Mouse (Mus musculus) C2C12 (cell line): ENCODE data around the gene Nectin2.

Experiments used
- CEBPB ChIP-seq: IDR thresholded peaks from one replicate; pipeline ENCODE4 v1.6.1; 2011; ENCODE audit warnings: low read depth, mild to moderate bottlenecking, control low read depth, moderate library complexity
- CTCF ChIP-seq: IDR thresholded peaks from one replicate; pipeline ENCODE4 v1.5.1; 2011; ENCODE audit not compliant: control insufficient read depth, insufficient read depth, insufficient read length
- FOSL1 ChIP-seq: IDR thresholded peaks from one replicate; pipeline ENCODE4 v1.8.0; 2011; ENCODE audit warnings: mild to moderate bottlenecking, low read length; ENCODE audit not compliant: poor library complexity, insufficient read depth, severe bottlenecking
- MAX ChIP-seq: IDR thresholded peaks from one replicate; pipeline ENCODE4 v1.6.1; 2011; ENCODE audit warnings: mild to moderate bottlenecking, control low read depth
- MYOG ChIP-seq: IDR thresholded peaks from one replicate; pipeline ENCODE4 v1.6.1; 2011; ENCODE audit not compliant: control insufficient read depth, insufficient read length; ENCODE audit errors: extremely low read depth
- USF1 ChIP-seq: IDR thresholded peaks from one replicate; pipeline ENCODE4 v1.6.1; 2011; ENCODE audit warnings: low read depth, mild to moderate bottlenecking, control low read depth, moderate library complexity

DNA sequence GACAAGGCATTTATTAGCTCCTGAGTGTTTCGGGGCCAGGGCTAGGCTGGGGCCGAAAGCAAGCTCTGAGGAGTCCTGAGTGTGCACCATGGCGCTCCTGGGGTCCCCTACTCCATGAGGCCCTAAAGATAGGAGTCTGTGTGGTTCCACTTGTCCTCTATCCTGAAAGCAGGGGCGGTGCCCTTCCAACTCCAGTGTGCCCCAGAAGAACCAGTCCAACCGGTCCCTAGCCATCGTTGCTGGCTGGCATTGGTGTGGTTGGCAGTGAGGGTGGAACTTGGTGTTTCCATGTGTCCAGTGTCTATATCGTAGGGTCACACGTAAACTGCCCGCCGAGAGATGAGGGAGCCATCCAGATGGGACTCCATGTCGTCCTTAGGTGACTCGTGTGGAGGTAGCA is 26.1 kb downstream of the Nectin2 start:
- TF ChIP-seq CTCF (no peak), MYOG (no peak), MAX (no peak), USF1 (no peak), CEBPB (no peak), FOSL1 (no peak)
